Mouse (Mus musculus): Measurements from ENCODE around the gene Cav1. TPM values are rescaled to one million over a fixed set of nuclear protein-coding genes. Genes with fewer than 3 reads are reported as not detected.

Gene Cav1
- total RNA-seq, 2 experiments from 2014 or later: not detected

- ATAC-seq (replicated peaks; ENCODE audit: poor library complexity): no peak
Observed at GRCm38 (mm10) chr6:17316294-17317166, 10.4 kb downstream of the Cav1 start.

GRCm38 (mm10) chr6:17317167-17317524, 11.0 kb downstream of the Cav1 start:
- ATAC-seq (replicated peaks; ENCODE audit: poor library complexity): no peak

GRCm38 (mm10) chr6:17317944-17318343, 11.8 kb downstream of the Cav1 start:
- no peak for ATAC-seq (replicated peaks; ENCODE audit: poor library complexity)

GRCm38 (mm10) chr6:17321976-17322375, 15.8 kb downstream of the Cav1 start:
- ATAC-seq (replicated peaks; ENCODE audit: poor library complexity): no peak

- no peak for ATAC-seq (replicated peaks; ENCODE audit: poor library complexity)
Observed at GRCm38 (mm10) chr6:17327216-17327615, 21.1 kb downstream of the Cav1 start.

- no peak for ATAC-seq (replicated peaks; ENCODE audit: poor library complexity)
Observed at GRCm38 (mm10) chr6:17329801-17330200, 23.7 kb downstream of the Cav1 start.

- no peak for ATAC-seq (replicated peaks; ENCODE audit: poor library complexity)
Observed at GRCm38 (mm10) chr6:17337724-17338123, 31.6 kb downstream of the Cav1 start.

- no peak for ATAC-seq (replicated peaks; ENCODE audit: poor library complexity)
Observed at GRCm38 (mm10) chr6:17340406-17340805, 34.3 kb downstream of the Cav1 start.

- no peak for ATAC-seq (replicated peaks; ENCODE audit: poor library complexity)
Observed at GRCm38 (mm10) chr6:17348011-17348410, 41.9 kb downstream of the Cav1 start.

- ATAC-seq (replicated peaks; ENCODE audit: poor library complexity): no peak
Observed at GRCm38 (mm10) chr6:17350803-17351202, 44.7 kb downstream of the Cav1 start.

GRCm38 (mm10) chr6:17358896-17359690, 53.0 kb downstream of the Cav1 start:
- peak; percentile 63 for ATAC-seq (replicated peaks; ENCODE audit: poor library complexity)

- ATAC-seq (replicated peaks; ENCODE audit: poor library complexity): peak; percentile 63
Observed at GRCm38 (mm10) chr6:17362771-17363170, 56.6 kb downstream of the Cav1 start.

GRCm38 (mm10) chr6:17363446-17364179, 57.5 kb downstream of the Cav1 start:
- ATAC-seq (replicated peaks; ENCODE audit: poor library complexity): peak; percentile 93

- no peak for ATAC-seq (replicated peaks; ENCODE audit: poor library complexity)
Observed at GRCm38 (mm10) chr6:17374326-17374725, 68.2 kb downstream of the Cav1 start.

- no peak for ATAC-seq (replicated peaks; ENCODE audit: poor library complexity)
Observed at GRCm38 (mm10) chr6:17377371-17377770, 71.2 kb downstream of the Cav1 start.

GRCm38 (mm10) chr6:17380102-17380501, 74.0 kb downstream of the Cav1 start:
- peak; percentile 70 for ATAC-seq (replicated peaks; ENCODE audit: poor library complexity)

GRCm38 (mm10) chr6:17381690-17382089, 75.6 kb downstream of the Cav1 start:
- no peak for ATAC-seq (replicated peaks; ENCODE audit: poor library complexity)

- peak; percentile 86 for ATAC-seq (replicated peaks; ENCODE audit: poor library complexity)
Observed at GRCm38 (mm10) chr6:17385531-17385930, 79.4 kb downstream of the Cav1 start.

GRCm38 (mm10) chr6:17387991-17388710, 82.0 kb downstream of the Cav1 start:
- ATAC-seq (replicated peaks; ENCODE audit: poor library complexity): no peak
